In the genomic region with DNA sequence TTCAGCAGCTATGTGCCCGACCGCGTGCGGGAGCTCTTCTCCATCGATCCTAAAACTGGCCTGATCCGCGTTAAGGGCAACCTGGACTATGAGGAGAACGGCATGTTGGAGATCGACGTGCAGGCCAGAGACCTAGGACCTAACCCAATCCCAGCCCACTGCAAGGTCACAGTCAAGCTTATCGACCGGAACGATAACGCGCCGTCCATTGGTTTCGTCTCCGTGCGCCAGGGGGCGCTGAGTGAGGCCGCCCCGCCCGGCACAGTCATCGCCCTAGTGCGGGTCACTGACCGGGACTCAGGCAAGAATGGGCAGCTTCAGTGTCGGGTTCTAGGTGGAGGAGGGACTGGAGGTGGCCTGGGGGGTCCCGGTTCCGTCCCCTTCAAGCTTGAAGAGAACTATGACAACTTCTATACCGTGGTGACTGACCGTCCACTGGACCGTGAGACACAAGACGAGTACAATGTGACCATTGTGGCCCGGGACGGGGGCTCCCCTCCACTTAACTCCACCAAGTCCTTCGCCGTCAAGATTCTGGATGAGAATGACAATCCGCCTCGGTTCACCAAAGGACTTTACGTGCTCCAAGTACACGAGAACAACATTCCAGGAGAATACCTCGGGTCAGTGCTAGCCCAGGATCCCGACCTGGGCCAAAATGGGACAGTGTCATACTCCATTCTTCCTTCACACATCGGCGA, we compare ENCODE assay signal across 8 mouse cellular contexts. TPM values are rescaled to one million over a fixed set of nuclear protein-coding genes. Genes with fewer than 3 reads are reported as not detected.
DNase-seq lines count a peak whose midpoint lies in the region; ATAC-seq and TF ChIP-seq lines count a peak whose summit lies in the region.

No protein-coding gene starts in this region.

- no peak overlapping the region for H3K27ac ChIP-seq in embryonic facial prominence, embryonic 12.5 days
- no peak overlapping the region for H3K27ac ChIP-seq in limb, embryonic 12.5 days
- no peak overlapping the region for H3K27ac ChIP-seq in midbrain, embryonic 11.5 days (ENCODE audit: low read depth, low read length)
- no peak overlapping the region for H3K27ac ChIP-seq in stomach, postnatal 0 days (replicated peaks)

- H3K27me3 ChIP-seq in embryonic facial prominence, embryonic 12.5 days: peaks cover 23% of the 10 kb centered on the region
- H3K27me3 ChIP-seq in limb, embryonic 12.5 days: peaks cover 51% of the 10 kb centered on the region
- H3K27me3 ChIP-seq in midbrain, embryonic 11.5 days (ENCODE audit: control insufficient read depth, insufficient read depth, low read length): peaks cover 26% of the 10 kb centered on the region
- peaks cover 16% of the 10 kb centered on the region; the same call in 1 of the 2 replicates for H3K27me3 ChIP-seq in stomach, postnatal 0 days (ENCODE audit: control insufficient read depth, insufficient read depth, low read length)

- peak; percentile 11 to 42 for DNase-seq in cerebellum, adult 18-20 months
- peak; percentile 48 to 62 for DNase-seq in heart, adult 9 months (ENCODE audit: low spot score in 2 of 2)
- DNase-seq in kidney, adult 18-20 months: peak; percentile 71
- DNase-seq in midbrain, embryonic 11.5 days (ENCODE audit: low spot score, missing footprints): peak; percentile 97
- DNase-seq in stomach, postnatal 0 days (ENCODE audit: low spot score): peak; percentile 40

- H3K9me3 ChIP-seq in embryonic facial prominence, embryonic 12.5 days: no peaks in the 10 kb centered on the region
- H3K9me3 ChIP-seq in limb, embryonic 12.5 days: no peaks in the 10 kb centered on the region
- H3K9me3 ChIP-seq in midbrain, embryonic 11.5 days (ENCODE audit: control insufficient read depth, low read length): no peaks in the 10 kb centered on the region
- no peaks in the 10 kb centered on the region for H3K9me3 ChIP-seq in stomach, postnatal 0 days (ENCODE audit: control insufficient read depth, low read length)

- TF ChIP-seq CTCF in stomach, postnatal 0 days (IDR thresholded peaks at IDR 0.05; ENCODE audit: low read depth): peak; percentile 78

- peak overlapping the region; percentile 87 for H3K4me2 ChIP-seq in embryonic facial prominence, embryonic 12.5 days (replicated peaks)
- peak overlapping the region; percentile 85 for H3K4me2 ChIP-seq in limb, embryonic 12.5 days
- H3K4me2 ChIP-seq in midbrain, embryonic 11.5 days: peak overlapping the region; percentile 88
- H3K4me2 ChIP-seq in stomach, postnatal 0 days (replicated peaks; ENCODE audit: low read depth): peak overlapping the region; percentile 80

- H3K36me3 ChIP-seq in embryonic facial prominence, embryonic 12.5 days: no peaks in the 10 kb centered on the region
- no peaks in the 10 kb centered on the region for H3K36me3 ChIP-seq in limb, embryonic 12.5 days
- H3K36me3 ChIP-seq in midbrain, embryonic 11.5 days (ENCODE audit: control insufficient read depth, insufficient read depth, low read length): no peaks in the 10 kb centered on the region
- no peaks in the 10 kb centered on the region for H3K36me3 ChIP-seq in stomach, postnatal 0 days (ENCODE audit: control insufficient read depth, insufficient read depth, low read length)

- 7% methylated on average over 45 of the region's 45 CpGs for WGBS in embryonic facial prominence, embryonic 12.5 days
- 8% methylated on average over 45 of the region's 45 CpGs for WGBS in limb, embryonic 12.5 days
- 8% methylated on average over 45 of the region's 45 CpGs for WGBS in midbrain, embryonic 11.5 days
- WGBS in stomach, postnatal 0 days: 7% methylated on average over 45 of the region's 45 CpGs

- peak overlapping the region; percentile 61; the same call in 1 of the 2 replicates for H3K9ac ChIP-seq in embryonic facial prominence, embryonic 12.5 days
- no peak overlapping the region; the same call in 1 of the 2 replicates for H3K9ac ChIP-seq in limb, embryonic 12.5 days (replicated peaks)
- no peak overlapping the region for H3K9ac ChIP-seq in midbrain, embryonic 11.5 days (ENCODE audit: low read length)
- no peak overlapping the region for H3K9ac ChIP-seq in stomach, postnatal 0 days (ENCODE audit: low read length)

- H3K4me1 ChIP-seq in embryonic facial prominence, embryonic 12.5 days: peaks cover 14% of the 10 kb centered on the region; the same call in 1 of the 2 replicates
- H3K4me1 ChIP-seq in limb, embryonic 12.5 days (replicated peaks): peaks cover 36% of the 10 kb centered on the region
- H3K4me1 ChIP-seq in midbrain, embryonic 11.5 days (ENCODE audit: control insufficient read depth, insufficient read depth, low read length): peaks cover 7% of the 10 kb centered on the region; the same call in 1 of the 2 replicates
- 0 out of 2 replicates have a peak, but pooled peaks cover 2% of the 10 kb centered on the region for H3K4me1 ChIP-seq in stomach, postnatal 0 days (replicated peaks; ENCODE audit: control insufficient read depth, insufficient read depth)

- no peak for ATAC-seq in cerebellum, adult (ENCODE audit: insufficient number of reproducible peaks, low FRiP score, low TSS enrichment)
- no peak for ATAC-seq in embryonic facial prominence, embryonic 12.5 days (ENCODE audit: insufficient number of reproducible peaks, insufficient read depth, low FRiP score, low TSS enrichment)
- peak; percentile 23; the same call in 1 of the 2 replicates for ATAC-seq in limb, embryonic 12.5 days (ENCODE audit: insufficient number of reproducible peaks, insufficient read depth, low FRiP score, low TSS enrichment, low read depth)
- ATAC-seq in midbrain, embryonic 11.5 days (ENCODE audit: low FRiP score): peak; percentile 14
- ATAC-seq in stomach, postnatal 0 days (ENCODE audit: low FRiP score, low TSS enrichment): peak; percentile 34; the same call in 1 of the 2 replicates

- TF ChIP-seq EP300 in stomach, postnatal 0 days (optimal IDR thresholded peaks at IDR 0.05): no peak

- peak overlapping the region; percentile 57 for H3K4me3 ChIP-seq in embryonic facial prominence, embryonic 12.5 days
- H3K4me3 ChIP-seq in limb, embryonic 12.5 days (replicated peaks): peak overlapping the region; percentile 57
- H3K4me3 ChIP-seq in midbrain, embryonic 11.5 days (ENCODE audit: low read depth, low read length): peak overlapping the region; percentile 53
- H3K4me3 ChIP-seq in stomach, postnatal 0 days (ENCODE audit: low read depth, low read length): peak overlapping the region; percentile 50

RNA-seq across cellular contexts. Expression of gene Pcdh17, which starts 3.7 kb away (rescaled TPM):
- 7.6 and 8.9 TPM in 2 replicates for polyA plus RNA-seq in embryonic facial prominence, embryonic 12.5 days (2016; fragmentation: Nextera tagmentation; extraction: Ambion mirVana)
- polyA plus RNA-seq in limb, embryonic 12.5 days (2016; fragmentation: Nextera tagmentation; extraction: Ambion mirVana): 6.7 and 7.2 TPM in 2 replicates
- 3.3 and 4.3 TPM in 2 replicates for polyA plus RNA-seq in midbrain, embryonic 11.5 days (2014; fragmentation: Nextera tagmentation; extraction: Ambion mirVana)
- 2.4 and 2.5 TPM in 2 replicates for polyA plus RNA-seq in stomach, postnatal 0 days (2015; fragmentation: Nextera tagmentation; extraction: Ambion mirVana)

Comparison
In these comparisons a context has a peak if more than half of its experiments do, and no peak if none do; other contexts are left out.
1. DNase-seq: peak in every context shown above with its lines; median percentile 97 in midbrain, embryonic 11.5 days; 71 in kidney, adult 18-20 months; 55 in heart, adult 9 months; 40 in stomach, postnatal 0 days; 26 in cerebellum, adult 18-20 months.
2. ATAC-seq: peak in limb, embryonic 12.5 days (single experiment), midbrain, embryonic 11.5 days (single experiment) and stomach, postnatal 0 days (single experiment); none in cerebellum, adult (single experiment) and embryonic facial prominence, embryonic 12.5 days (single experiment).
3. Peak in every context shown above with its lines, with median percentiles within 50 percentile points of each other: H3K4me2 ChIP-seq and H3K4me3 ChIP-seq.